Mouse (Mus musculus) retina, embryonic 14.5 days (tissue): ENCODE measurements at regions not wholly inside any gene's neighbourhood (a gene's known extent, or its start where the extent isn't known, plus 50 kb on each side); places are given as distances from the start of the nearest gene placed in this dataset.

Experiments
- DNase-seq: peaks from one replicate; pipeline ENCODE4 v3.0.0-alpha.2; 2015; ENCODE audit warnings: low spot score

- DNase-seq = no peak
Measured at GRCm38 (mm10) chr12:5551901-5552300, 176.4 kb upstream of the Klhl29 start.

GRCm38 (mm10) chr12:5549796-5550195, 174.3 kb upstream of the Klhl29 start:
- peak; percentile 73 for DNase-seq

GRCm38 (mm10) chr12:5547698-5548097, 172.2 kb upstream of the Klhl29 start:
- DNase-seq = no peak

DNA sequence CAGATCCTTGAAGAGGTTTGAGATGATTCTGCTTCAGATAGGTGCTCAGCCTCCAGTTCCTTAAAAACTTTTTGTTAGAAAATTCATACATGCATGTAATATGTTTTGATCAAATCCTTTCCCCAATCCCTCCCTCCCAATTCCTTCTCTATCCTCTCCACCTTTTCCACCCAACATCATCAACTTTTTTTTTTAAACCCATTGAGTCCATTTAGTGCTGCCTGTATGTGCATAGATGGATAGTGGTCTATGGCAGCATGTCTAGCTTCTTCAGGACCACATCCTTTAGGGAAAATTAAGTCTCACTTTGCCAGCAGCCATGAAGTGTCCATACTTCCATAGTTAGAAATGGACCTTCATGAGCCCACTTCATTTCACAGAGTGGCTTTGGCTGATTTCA, 167.2 kb upstream of the Klhl29 start:
- DNase-seq = no peak

- no peak for DNase-seq
Measured at GRCm38 (mm10) chr12:5496299-5496698, 120.8 kb upstream of the Klhl29 start.

DNA sequence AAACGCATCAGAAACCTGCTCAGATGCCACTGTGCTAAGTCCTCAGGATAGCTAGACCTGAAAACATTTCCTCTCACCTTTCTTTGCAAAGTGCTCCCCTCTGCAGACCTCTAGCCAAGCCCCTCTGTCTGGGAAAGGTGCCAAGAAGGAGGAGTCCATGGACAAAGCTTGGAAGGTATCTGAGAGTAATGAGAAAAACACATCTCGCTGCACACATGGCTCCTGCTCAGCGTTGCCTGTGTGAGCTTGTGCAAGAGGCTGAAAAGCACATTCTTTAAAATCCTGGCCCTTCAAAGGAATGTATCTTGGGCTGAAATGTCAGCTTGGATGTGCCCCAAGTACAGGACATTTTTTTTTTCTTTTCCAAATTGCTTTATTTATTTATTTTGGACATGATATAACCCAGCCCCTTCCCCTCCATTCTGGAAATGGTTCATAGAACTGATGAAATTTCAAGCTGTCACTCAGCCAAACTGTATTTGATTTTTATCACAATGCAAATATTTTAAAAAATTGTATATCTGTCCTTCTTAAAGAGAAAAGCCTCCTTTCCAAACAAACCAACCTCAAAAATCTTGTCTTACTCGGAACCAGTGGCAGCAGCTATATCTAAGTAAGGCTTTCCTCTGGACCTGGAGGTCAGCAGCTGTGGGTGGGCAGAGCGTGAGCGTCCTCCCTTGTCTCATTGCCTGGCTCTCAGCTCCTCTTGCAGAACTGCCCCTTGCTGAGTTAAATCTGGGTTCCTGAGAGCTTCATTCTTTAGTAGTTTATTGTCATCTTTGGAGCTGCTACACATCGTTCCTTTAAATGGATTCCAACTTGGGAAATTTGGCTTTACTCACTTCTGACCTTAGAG, 119.4 kb upstream of the Klhl29 start:
- DNase-seq = no peak

DNA sequence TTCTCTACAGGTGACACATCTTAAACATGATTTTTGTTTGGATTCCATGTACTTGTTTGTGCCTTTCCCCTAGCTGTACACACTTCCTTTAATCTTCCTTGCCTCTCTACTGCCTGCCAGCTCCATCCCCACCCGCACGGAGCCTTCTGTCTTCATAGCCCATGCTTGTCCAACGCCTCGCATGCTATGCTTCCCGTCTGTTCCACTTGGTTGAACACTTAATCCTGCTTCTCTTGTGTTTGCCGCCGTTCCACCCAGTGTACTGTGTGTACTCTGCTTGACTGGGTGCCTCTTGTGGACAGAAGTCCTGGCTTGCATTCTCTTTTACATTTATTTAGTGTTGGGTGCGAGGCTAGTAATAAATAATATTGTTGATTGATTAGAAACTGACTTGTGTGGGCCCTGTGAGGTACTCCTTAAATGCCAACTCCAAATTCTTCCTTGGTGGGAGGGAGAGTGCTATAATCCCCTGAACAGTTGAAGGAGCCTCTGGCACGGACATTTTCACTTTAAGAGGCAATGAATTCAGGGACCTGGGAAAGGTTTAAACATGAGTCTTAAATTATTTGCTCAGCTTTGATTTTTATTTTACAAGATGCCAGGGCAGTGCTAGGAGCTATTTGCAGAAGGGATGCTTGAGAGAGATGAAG, 88.9 kb upstream of the Klhl29 start:
- DNase-seq = peak; percentile 43

- DNase-seq = no peak
Measured at GRCm38 (mm10) chr12:5453157-5453556, 77.7 kb upstream of the Klhl29 start.

GRCm38 (mm10) chr12:5443730-5444129, 68.2 kb upstream of the Klhl29 start:
- peak; percentile 48 for DNase-seq

DNA sequence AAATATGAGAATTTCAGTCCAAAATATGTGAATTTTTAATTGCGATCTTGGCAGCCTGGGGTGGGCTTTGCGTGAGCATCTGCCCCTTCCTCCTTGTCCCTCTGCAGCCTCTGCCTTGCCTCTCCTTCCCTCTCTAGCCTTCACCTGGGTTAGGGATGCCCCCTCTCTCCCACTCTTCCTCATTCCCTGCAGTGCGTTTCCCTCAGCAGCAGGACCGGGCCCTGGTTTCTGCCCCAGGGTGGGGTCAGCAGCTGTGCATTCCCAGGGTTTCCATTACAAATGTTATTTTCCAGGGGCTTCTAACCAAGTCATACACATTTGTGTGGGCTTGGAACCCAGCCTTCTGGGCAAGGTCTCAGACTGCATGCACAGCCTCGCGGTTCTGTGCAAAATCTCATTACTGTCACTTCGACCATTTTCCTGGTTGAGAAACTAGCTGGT, 67.6 kb upstream of the Klhl29 start:
- DNase-seq = no peak

DNA sequence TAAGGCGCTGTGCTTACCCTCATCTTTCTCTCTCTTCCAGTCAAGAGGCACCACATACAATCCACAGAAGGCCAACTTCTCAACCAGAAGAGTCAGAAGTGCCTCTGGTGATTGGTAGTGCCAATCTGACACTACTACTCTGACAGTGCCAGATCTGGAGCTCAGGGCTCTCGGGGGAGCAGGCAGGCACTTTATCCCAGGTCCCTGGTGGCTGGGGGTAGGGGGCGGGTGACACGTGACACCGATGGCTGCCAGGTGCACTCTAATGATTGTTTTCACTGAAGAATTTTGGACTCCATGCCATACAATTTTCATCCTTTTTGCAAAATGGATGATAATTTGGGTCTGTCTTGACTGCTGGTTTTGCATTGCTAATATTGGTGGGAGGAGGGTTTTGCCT, 67.2 kb upstream of the Klhl29 start:
- no peak for DNase-seq

- no peak for DNase-seq
Measured at GRCm38 (mm10) chr12:5440482-5440881, 65.0 kb upstream of the Klhl29 start.

- DNase-seq = no peak
Measured at GRCm38 (mm10) chr12:5435876-5436275, 60.4 kb upstream of the Klhl29 start.

DNA sequence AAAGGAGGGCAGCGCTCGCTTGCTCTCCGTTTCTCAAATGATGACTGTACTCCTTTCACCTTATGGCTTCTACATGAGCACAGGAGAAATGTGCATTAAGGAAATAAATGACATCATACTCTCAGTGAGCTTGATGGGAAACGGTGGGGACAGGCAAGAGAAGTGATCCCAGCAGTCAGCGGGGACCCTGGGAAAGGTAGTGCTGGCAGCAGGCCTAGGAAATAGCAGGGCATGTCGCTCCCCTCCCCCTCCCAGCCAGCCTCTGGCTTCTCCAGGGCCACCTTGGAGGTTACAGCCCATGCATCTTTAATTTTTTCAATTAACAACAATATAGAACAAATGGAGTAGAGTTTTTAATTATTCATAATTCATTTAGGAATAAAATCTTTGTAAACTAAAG, 58.6 kb upstream of the Klhl29 start:
- DNase-seq = peak; percentile 38

DNA sequence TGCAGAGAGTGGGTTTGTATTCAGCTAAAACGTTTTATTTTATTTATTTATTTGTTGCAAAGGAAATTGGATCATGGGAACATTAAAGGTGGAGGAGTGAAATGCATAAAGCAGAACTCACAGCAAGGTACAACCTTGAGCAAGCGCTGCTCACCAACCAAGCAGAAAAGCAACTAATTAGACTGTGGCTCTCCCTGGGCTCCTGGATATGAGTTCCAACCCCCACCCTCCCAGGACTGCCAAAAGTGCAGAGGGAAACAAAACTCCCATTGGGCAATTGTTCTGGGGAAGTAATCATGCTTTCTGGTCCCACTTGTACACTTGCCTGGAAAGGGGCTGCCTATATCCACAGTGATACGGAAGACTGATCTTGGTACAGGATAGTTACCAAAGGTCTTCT, 57.2 kb upstream of the Klhl29 start:
- no peak for DNase-seq

DNA sequence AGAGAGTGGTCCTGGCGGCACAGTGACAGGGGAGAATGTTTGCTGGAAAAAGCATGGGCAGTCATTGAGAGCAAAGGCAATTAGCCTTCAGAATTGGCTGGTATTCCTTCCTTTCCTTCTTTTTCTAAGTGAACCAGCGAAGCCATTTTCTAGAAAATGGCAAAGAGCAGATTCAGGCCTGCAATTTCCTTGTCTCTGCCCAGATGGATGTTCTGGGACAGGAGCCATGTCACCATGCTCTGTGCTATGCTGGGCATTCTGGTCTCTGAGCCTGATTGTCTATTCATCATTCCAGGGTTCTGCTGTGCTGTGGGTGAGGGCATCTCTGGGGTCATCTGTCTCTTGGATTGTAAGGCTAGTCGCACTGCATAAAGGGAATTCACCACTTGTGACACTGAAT, 53.3 kb upstream of the Klhl29 start:
- DNase-seq = no peak
